Mouse (Mus musculus) thymus, postnatal 10 days (tissue): ENCODE data around the gene Vmn2r23.
"Not testable (repeated sequence)": the region's sequence is repeated elsewhere in the genome, so short reads cannot be mapped to it uniquely, and the experiment has no call there.

Experiments
- DNase-seq, 2 experiments: peaks; one replicate each; pipeline ENCODE4 v3.0.0; 2021; ENCODE audit warnings: low spot score in 2 of 2

Vmn2r23 gene

GRCm38 (mm10) chr6:123702370-123702769 is at the start of gene Vmn2r23:
Gene Vmn2r23, plus strand, starts transcription at chr6:123702670.
- no peak for DNase-seq

- DNase-seq: no peak
These were observed 45.4 kb upstream of the Vmn2r23 start for GRCm38 (mm10) chr6:123657040-123657439.

- DNase-seq: not testable (repeated sequence)
These were observed 5.8 kb upstream of the Vmn2r23 start for GRCm38 (mm10) chr6:123696639-123697038.

GRCm38 (mm10) chr6:123697213-123697612 is 5.3 kb upstream of the Vmn2r23 start:
- DNase-seq: no peak

GRCm38 (mm10) chr6:123770031-123770430 is 67.6 kb downstream of the Vmn2r23 start:
- no peak for DNase-seq

- no peak for DNase-seq
These were observed 76.1 kb downstream of the Vmn2r23 start, which contains the start of gene Vmn2r24 for GRCm38 (mm10) chr6:123778579-123778978. Gene Vmn2r24, plus strand, starts transcription at chr6:123778879.

- no peak for DNase-seq
These were observed 82.4 kb downstream of the Vmn2r23 start for GRCm38 (mm10) chr6:123784857-123785256.

GRCm38 (mm10) chr6:123793746-123794145 is 91.3 kb downstream of the Vmn2r23 start:
- DNase-seq: no peak
